Mouse (Mus musculus) layer of hippocampus, adult 11-12 months (tissue): ENCODE results near the gene Phf3.
A peak's percentile ranks its signal among the peaks of the same experiment; 100 is the strongest.
"Not testable (repeated sequence)": the region's sequence is repeated elsewhere in the genome, so short reads cannot be mapped to it uniquely, and the experiment has no call there.

ENCODE experiments used
- DNase-seq: peaks from one replicate; pipeline ENCODE4 v3.0.0; 2022; ENCODE audit warnings: low spot score

Phf3 gene

DNA sequence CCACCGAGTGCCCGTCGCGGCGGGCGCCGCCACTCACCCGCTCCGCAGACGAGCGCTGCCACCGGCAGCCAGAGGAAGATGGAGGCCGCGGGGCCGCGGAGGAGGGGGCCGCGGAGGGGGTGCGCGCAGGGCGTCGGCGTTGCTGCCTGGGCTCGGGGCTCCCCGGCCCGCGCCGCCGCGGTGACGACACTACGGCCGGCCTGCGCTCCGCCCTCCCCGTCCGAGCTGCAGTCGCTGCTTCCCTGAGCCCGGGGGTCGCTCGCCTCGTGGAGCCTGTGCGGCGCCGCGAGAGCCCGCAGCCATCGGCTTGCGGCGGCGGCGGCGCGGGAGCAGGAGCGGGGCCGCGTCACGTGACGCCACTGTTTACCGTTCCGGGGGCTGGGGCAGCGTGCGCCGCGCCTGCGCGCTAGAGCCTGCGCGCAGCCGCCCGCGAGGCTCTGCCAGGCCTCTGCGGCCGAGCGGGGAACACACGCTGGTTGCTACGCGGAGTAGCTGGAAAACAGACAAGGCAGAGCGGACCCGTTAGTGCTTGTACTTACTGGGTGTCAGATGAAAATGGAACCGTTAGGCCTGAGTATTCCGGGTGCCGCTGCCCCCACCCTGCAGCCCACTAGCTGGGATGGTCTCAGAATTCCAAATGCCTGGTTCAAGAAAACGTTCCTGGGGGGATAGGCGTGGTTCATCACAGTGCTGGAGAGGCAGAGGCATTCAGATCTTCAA is at the start of gene Phf3:
Phf3 (minus strand) TSS at position 381 of the 720 bp plus-strand sequence.
- peak; percentile 89 for DNase-seq

DNA sequence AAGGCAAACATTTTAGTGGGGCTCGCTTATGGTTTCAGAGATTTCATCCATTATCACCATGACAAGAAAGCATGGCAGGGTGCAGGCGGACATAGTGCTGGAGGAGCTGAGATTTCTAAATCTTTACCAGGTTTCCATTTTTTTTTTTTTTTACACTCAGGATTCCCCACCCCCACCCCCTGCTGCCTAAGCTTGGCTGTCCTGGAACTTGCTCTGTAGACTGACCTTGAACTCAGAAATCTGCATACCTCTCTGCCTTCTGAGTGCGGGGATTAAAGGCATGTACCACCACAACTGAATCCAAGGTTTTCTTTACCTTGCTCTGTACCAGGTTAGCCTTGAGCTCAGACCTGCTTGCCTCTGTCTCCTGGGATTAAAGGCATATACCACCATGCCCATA is 48.5 kb upstream of the Phf3 start:
- no peak for DNase-seq

DNA sequence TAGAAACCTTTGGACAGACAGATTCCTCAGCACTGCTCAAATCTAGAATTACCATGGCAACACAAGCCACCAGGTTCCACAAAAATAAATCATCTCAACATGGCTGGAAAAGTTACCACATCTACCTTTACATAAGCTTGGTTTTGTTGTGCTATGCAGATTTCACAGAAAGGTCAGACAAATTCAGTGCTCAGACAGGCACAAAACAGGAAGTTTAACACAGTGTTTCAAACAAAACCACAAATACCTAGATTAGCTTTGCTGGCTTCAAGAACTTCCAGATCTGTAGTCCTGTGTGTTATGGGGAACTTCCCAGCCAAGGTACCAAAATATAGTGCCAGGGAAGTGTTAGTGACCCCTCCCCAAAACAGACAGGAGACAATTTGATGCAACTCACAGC is 47.5 kb upstream of the Phf3 start:
- no peak for DNase-seq

DNA sequence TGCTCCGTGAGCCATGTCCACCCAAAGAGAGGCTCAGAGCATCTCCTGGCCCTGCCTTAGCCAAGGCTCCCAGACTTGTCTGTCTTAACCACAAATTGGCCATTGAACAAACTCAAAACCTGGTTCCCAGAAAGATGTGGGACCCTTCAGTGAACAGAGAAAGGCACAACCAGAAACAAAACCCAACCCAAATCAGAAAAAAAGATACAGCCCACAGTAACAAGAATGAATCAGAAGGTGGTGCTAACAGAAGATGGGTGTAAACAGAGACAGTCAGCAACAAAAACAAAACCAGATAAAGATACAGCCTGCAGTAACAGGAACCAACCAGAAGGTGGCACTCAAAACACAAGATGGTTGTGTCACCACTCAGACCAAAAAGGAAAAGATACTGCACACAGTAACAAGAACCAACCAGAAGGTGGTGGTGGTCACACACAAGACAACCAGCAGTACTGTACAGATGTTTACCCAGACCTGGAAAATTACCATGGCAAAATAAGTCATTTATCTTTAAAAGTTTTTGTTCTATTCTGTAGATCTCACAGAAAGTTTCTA is 47.0 kb upstream of the Phf3 start:
- peak; percentile 37 for DNase-seq

DNA sequence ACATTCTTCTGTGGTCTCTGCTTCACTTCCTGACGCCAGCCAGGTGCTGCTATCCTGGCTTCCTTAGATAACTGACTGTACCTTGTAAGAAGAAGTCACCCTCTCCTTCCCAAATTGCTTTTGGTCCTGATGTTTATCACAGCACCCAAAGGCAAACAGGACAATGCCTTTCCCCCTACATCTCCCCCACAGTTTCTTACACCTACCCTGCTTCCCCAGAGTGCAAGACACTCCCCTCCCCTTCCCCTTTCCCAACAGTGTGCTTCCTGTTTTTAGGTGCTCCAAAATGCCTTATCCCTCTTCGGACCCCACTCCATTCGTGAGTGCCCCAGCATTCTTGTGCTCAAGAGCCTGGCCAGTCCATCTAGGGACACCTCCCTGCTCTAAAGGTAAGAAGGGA is 36.5 kb upstream of the Phf3 start:
- DNase-seq = no peak

DNA sequence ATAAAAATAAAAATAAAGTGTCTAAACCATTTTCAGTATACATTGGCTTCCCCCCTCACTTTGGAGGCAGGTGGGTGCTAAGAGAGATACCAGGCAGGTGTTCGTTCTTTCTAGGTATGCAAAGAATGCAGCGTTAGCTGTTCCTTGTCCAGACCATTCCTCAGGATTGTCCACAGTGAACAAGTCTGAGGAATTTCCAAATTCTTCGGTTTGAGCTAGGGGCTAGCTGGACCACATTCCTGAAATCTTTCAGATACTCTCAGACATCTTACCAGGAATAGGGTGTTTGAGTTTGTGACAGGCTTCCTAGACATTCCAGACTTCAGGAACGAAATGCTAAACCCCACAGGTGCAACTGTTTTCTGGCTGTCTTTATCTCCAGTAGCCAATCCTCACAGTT is 35.1 kb upstream of the Phf3 start:
- DNase-seq = no peak

DNA sequence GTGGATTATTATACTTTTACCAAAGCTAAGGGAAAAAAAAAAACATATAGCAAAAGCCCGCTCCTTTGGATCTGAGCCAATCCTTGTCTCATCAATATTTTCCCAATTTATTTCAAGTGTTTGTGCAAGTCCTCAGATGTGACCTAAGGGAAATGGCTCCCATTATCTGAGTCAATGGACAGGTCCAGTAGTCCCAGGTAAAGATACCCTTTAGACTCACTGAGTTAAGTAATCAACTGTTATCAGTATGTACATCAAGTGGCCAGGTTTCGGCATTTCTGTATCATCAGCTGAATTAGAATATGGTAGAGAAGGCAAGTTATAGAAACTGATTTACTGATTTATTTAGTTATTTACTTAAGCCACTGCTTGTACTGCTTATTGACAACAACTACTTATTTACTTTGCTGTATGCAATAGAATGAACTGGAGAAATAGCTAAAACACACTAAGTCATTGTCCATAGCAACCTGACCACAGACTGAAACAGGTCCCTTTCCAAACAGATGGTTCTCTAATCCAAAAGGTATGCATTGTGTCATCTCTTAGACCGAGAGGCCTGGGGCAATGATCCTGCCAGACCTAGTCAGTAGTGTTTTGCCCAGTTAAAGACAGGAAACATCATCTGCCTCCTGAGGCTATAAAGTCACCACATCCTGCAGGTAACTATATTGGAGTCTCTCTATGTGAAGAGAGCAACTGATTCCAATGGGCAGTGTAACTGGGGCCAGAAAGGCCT is 29.9 kb upstream of the Phf3 start:
- DNase-seq = no peak

DNA sequence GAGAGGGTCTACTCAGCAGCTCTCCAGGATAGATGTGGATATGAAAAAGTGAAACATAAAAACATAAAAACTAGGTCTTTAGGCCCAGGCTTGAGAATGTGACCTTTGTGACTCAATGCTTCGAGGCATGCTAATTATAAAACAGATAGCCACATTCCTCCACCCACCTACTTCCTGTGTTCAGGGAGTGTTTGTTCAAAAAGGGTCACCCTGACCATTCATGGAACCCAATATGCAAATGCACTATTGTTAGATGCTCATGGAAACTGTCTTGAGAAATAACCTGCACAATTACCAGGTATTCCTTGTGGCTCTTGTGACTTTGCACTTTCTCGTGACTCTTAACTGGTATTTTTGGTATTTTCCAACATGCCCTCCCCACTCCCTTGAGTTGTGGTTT is 25.0 kb upstream of the Phf3 start:
- DNase-seq = no peak

DNA sequence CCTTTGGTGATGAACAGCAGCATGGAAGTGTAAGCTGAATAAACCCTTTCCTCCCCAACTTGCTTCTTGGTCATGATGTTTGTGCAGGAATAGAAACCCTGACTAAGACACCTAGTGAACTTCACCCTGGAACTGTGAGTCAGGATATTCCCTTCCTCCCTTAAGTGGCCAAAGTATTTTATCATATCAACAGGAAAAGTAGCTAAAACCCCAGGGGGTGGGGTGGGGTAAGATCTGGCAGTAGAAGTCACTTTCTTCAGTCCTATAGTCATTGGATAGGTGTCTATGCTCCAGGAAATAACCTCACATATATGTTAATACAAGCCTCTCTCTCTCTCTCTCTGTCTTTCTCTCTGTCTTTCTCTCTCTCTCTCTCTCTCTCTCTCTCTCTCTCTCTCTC is 21.6 kb upstream of the Phf3 start:
- DNase-seq = not testable (repeated sequence)

DNA sequence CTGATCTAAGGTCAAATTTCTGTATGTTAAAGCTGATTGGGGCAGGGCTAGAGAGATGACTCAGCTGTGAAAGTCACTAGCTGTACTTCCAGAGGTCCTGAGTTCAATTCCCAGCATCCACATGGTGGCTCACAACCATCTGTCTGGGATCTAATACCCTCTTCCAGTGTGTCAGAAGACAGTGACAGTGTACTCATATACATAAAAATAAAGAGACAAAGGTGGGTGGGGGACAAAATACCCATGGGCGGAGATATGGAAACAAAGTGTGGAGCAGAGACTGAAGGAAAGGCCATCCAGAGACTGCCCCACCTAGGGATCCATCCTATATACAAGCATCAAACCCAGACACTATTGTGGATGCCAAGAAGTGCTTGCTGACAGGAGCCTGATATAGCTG is 10.1 kb upstream of the Phf3 start:
- DNase-seq = not testable (repeated sequence)

DNA sequence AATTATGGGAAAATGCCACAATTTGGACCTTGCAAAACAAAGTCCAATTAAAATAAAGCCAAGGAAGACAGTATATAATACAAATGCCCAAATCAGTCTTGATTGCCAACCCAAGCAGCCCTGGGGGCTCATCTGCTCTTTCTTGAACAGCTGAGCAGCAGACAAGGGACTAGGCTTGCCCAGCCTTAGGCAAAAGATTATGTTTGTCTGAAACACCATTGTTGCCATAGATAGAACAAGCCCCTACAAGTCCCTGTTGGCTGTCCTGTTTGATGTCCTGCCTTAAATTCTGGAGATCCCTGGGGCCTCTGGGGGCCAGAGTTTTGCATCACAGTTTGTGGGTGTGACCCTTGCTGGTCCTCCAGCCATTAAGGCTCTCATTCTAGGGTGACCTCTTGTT is 2.0 kb upstream of the Phf3 start:
- DNase-seq = no peak

DNA sequence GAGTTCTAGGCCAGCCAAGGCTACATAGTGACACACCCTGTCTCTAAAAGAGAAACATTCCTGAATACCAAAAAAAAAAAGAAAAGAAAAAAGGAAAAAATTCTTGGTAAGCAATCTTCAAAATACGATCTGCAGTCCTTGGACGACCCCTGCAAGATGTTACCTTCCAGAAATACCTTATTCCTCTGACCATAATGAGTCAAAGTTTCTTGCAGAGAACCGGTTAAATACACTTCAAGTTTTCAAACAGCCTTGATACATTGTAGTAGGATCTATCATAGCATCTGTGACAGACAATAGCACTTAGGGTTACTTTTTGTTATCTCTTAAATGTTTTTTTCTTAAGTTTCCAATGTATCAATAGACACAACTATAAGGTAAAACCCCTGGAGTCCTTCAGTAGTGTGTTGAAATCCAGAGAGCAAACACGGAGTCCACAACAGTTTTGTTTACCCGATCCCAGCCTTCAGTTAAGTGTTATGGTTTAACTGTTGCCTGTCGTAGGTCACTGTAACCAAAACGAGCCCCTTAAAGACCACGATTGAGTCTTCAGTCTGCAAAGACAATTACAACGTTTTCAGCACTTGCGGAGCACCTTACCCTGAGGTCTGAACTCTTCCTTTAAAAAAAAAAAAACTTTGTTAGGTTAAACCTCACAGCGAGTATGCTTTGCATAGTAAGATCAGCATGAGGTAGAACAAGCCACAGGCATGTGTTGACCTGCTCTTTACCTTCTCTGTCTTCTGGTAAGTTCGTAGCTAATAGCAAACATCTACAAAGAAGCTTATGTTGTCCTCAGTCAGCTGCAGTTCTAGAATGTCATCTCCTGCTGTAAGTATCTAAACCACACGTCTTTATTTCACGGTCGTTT is 775 bp upstream of the Phf3 start:
- no peak for DNase-seq

DNA sequence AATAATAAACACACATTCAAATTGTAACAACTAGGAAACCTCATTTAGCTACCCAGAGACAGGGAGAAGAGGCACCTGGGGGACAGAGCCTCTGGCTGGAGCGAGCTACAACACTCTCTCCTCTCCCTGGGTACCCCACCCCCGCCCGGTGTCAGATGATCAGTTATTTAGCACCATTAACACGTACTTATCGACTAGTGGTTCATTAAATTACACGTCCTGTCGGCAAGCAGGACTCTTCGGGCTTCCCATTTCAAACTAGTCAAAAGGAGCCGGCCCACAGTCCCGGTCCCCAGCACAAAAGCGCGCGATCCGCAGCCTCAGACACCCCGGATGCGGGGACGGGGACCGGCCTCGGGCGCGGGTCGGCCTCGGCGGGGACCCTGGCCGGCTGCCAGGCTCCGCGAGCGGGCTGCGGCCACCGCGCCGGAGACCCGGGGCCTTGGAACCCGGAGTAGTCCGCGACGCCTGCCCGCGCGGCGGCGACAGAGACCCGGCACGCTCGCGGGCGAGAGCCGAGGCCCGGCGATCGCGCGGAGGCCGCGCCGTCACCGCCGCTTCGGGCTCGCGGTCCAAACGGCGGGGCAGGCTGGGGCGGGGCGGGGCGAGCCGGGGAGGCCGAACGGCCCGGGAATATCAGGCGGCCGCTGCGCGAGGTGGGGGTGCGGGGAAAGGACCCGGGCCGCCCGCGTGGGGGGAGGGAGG is 733 bp downstream of the Phf3 start:
- peak; percentile 47 for DNase-seq

DNA sequence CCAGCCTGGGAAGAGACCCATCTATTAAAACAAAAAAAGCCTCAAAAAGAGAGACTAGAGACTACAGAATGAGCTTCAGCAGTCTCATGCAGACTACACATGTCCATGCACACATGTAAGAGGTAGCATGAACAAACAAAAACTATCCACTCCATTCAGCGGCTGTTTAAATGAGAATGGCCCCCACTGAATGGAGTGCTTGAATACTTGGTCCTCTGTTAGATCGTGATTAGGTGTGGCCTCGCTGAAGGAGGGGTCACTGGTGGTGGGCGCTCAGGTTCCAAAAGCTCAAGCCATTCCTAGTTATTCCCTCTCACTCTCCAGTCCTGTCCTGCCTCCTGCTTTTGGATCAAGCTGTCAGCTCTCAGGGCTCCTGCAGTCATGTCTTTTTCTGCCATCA is 5.9 kb downstream of the Phf3 start:
- DNase-seq = no peak

DNA sequence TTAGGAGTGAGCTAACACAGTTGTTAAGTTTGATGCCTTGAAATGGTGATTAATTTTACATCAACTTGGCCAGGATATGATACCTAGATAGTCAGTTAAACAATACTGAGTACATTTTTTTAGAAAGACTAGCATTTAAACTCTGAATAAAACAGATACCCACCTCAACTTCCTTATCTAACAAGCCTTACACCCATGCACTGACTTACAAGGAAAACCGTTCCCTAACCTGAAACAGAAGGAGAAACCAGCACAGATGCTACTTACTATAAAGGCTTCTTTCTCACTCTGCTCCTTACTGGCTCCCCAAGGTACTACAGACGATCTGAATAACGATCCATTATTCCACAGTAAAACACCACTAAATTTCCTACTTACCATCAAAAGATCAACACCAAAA is 21.2 kb downstream of the Phf3 start:
- DNase-seq = no peak

DNA sequence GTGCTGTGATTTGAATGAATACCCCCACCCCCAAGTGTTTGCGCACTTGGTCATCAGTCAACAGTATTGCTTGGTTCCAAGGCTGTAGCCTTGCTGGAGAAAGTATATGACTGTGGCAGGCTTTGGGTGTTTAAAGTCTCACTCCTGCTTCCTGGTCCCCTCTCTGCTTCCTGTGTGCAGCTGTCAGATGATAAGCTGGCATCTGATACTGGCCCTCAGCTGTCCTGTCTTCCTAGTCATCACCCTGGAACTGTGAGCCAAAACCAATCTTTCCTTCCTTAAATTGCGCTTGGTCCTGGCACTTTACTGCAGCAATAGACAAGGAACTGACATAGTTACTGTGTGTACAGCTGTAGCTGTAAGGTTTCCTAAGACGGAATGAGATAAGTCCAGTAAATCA is 21.8 kb downstream of the Phf3 start:
- DNase-seq = no peak

DNA sequence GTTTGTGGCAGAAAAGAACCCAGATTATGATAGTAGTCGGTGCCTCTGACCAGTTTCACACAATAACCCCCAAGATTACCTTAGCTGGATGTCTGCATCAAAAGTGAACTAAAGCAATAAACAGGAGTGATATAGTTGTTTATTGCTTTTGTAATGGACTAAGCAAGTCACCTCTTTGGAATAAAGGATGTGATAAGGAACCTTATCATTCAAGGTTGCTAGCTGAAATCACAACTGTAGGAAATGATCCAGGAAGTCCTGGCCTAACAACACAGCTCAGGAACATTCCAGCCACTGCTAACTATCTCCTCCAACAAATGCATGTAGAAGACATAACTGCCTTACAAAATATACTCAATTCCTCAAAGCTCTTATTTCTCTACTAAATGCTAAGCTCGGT is 22.8 kb downstream of the Phf3 start:
- no peak for DNase-seq

DNA sequence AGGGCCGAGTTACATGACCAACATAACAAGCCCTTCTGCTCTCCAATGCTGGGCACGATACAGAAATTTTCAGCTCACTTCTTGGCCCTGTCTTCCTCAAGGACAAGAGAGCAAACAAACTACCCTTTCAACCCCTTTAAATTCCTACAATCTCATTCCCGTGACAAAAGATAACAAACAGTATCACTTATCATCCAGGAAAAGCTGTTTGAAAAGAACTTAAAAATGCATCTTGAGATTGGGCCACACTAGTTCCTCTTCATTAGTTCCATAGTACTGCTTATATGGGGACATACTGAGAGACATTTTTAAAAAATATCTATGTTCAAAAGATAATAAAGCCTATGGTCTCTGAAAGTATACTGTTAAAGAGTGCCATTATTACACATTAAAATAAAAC is 23.8 kb downstream of the Phf3 start:
- no peak for DNase-seq

DNA sequence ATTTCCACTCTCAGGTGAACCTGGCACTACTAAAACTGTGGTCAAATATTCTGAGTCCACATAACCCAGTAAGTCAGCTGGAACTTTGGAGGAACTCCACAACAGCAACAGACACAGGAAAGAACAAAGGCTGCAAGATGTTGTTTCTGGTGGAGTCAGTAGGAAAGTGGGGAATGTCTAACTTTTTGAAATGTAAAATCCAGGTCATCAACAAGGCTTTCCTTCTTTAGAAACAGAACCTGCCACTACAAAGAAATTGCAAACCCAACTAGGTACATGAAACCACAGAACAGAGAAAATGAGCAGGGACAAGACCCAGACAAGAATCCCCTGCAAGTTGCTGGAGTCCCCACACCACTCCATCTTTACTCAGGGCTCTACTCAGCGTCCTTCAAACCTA is 26.0 kb downstream of the Phf3 start:
- DNase-seq = no peak

DNA sequence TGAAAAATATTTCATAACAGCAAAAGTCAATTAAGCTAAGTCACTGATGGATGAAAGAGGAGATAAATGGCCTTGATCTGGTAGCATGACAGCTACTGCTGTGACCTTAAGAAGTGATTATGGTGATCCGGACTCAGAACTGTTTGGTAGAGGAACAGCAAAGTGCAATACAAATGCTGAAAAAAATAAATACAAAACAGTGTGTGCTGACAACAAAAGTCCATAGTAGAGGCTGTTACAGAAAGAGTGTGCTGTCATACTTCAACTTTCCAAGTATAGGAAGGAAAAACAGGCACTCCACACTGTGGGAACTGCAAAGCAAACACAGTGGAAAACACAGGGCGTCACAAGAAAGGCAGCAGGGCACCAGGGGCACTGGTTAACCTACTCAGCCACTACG is 34.1 kb downstream of the Phf3 start:
- DNase-seq = no peak

DNA sequence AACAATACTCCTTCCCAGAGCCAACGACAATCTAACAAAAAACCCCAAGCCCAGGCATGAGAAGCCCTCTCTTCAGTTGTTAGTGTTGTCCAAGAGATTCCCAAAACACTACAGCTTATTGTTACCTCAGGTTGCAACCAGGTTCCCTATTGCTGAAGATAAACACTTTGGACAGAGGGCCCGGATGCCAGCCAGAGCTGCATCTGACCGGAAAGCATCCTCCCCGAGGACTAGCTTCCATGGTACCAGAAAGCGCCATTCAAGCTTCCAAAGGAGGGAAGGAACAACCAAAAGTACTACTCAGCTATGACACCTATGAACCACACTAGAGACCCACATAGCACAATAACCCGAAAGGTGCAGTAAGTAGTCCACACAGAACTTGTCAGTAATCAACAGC is 38.2 kb downstream of the Phf3 start:
- DNase-seq = no peak

DNA sequence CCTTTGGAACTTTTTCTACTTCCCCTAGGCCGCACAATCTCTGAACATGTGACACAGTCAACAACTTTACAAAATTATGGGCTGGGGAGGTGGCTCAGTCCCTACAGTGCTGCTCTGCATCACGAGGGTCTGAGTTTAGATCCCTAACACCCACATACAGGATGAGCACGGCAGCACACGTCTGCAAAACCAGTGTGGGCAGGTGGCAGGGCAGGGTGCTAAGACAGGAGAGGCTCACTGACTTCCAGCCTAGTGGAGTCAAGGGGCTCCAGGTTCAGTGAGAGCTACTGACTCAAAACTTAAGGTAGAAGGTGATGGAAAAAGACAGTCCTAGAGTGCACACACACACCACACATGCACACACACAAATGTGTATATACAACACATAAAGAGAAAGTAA is 40.9 kb downstream of the Phf3 start:
- no peak for DNase-seq
